Mouse (Mus musculus): ENCODE measurements around the gene Slc22a15. TPM values are rescaled to one million over a fixed set of nuclear protein-coding genes. Genes with fewer than 3 reads are reported as not detected.
"Not testable (repeated sequence)": the region's sequence is repeated elsewhere in the genome, so short reads cannot be mapped to it uniquely, and the experiment has no call there.

Slc22a15 gene
- total and polyA plus RNA-seq, 2 experiments from 2014 or later: 5.7 to 12.5 TPM

DNA sequence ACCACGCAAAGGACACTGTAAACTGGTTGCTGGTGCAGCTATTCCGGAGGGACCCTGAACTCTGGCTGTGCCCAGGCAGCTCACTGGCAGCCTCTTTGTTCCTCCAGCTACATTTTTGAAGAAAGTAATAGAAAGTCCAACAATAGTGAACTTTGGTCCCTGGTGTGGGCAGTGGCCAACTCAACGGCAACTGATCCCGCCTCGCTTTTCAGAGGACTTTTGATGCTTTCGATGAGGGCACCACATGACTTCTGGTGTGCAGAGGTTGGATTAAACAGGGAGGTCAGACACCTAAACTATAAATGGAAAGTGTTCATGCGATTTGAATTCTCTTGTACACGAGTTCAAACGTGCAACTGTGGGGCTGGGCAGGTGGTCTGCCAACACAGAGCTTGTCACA lies 99.9 kb downstream of the Slc22a15 start:
- ATAC-seq (no peak), DNase-seq (ENCODE audit: low spot score) (no peak)
- Histone ChIP-seq H3K4me2 (ENCODE audit: low read depth, low read length) (no peak overlapping the region), H3K4me1 (ENCODE audit: insufficient read depth, low read length) (no peaks in the 10 kb centered on the region), H3K9me3 (ENCODE audit: low read length) (no peaks in the 10 kb centered on the region), H3K9ac (replicated peaks; ENCODE audit: low read length) (no peak overlapping the region), H3K27me3 (ENCODE audit: insufficient read depth, low read length) (no peaks in the 10 kb centered on the region), H3K27ac (no peak overlapping the region), H3K36me3 (ENCODE audit: insufficient read depth, low read length) (no peaks in the 10 kb centered on the region), H3K4me3 (ENCODE audit: low read length) (no peak overlapping the region)
- WGBS: 72% methylated on average over 9 of the region's 9 CpGs
- no peak for TF ChIP-seq CTCF (IDR thresholded peaks at IDR 0.05; ENCODE audit: low read depth)

DNA sequence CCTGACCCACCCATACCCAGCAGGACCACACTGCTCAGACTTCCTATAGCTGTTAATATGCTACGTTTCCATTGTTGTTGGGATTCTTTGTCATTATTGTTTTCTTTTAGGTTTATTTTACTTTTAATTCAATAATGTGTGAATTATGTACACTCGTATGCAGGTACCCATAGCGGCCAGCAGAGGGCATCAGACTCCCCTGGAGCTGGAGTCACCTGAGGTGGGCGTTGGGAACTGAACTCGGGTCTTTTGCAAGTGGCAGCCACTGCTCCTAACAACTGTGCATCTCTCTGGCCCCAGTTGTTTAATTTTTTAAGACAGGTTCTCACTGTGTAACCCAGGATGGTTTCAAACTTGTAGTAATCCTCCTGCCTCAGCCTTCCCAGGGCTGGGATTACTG lies 102.2 kb downstream of the Slc22a15 start:
- DNase-seq (ENCODE audit: low spot score): no peak
- 76% methylated on average over 5 of the region's 5 CpGs for WGBS
- ATAC-seq: no peak

DNA sequence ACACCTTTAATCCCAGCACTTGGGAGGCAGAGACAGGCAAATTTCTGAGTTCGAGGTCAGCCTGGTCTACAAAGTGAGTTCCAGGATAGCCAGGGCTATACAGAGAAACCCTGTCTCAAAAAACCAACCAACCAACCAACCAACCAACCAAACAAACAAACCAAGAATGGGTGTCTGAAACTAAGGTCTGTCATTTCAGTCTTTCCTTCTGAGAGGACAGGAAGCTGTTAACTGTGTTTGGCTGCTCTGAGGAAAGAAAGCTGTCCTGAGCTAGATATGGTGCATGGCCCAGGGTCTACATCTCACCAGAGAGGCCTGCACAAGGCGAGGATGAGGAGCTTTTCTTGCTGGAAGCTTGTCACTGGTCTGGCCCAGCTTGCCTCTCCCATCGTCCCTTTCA lies 103.5 kb downstream of the Slc22a15 start:
- DNase-seq (ENCODE audit: low spot score): not testable (repeated sequence)
- 79% methylated on average over 3 of the region's 3 CpGs for WGBS

More for the DNA sequence above, 102.2 kb downstream of the Slc22a15 start:
- Histone ChIP-seq H3K9ac (replicated peaks; ENCODE audit: low read length) (no peak overlapping the region), H3K27ac (no peak overlapping the region), H3K4me1 (ENCODE audit: insufficient read depth, low read length) (no peaks in the 10 kb centered on the region), H3K4me3 (ENCODE audit: low read length) (no peak overlapping the region), H3K9me3 (ENCODE audit: low read length) (peaks cover 2% of the 10 kb centered on the region; the same call in 1 of the 2 replicates), H3K27me3 (ENCODE audit: insufficient read depth, low read length) (no peaks in the 10 kb centered on the region), H3K36me3 (ENCODE audit: insufficient read depth, low read length) (no peaks in the 10 kb centered on the region), H3K4me2 (ENCODE audit: low read depth, low read length) (no peak overlapping the region)
- TF ChIP-seq CTCF (IDR thresholded peaks at IDR 0.05; ENCODE audit: low read depth): peak; percentile 53

DNA sequence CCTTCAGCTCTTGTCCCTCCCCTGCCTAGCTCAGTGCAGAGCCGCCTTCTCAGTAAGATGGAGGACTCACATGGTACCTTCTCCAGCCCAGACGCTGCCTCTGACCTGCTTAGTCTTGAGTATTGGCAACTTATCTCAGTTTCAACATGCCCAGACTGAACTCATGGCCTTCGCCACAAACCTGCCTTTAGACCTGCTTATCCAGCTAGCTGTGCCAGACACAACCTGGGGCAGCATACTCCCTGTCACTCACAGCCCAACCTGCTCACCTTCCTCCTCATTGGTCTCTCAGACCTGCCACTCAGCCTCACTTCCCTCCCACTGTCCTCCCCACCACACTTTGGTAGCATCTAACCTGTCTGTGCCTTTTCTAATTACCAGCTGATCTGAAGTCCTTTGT lies 108.2 kb downstream of the Slc22a15 start:
- no peak for TF ChIP-seq CTCF (IDR thresholded peaks at IDR 0.05; ENCODE audit: low read depth)
- WGBS: 88% methylated on average over 3 of the region's 3 CpGs
- H3K4me1 ChIP-seq (ENCODE audit: insufficient read depth, low read length): no peaks in the 10 kb centered on the region
- H3K9me3 ChIP-seq (ENCODE audit: low read length): peaks cover 2% of the 10 kb centered on the region; the same call in 1 of the 2 replicates
- no peak overlapping the region for H3K9ac ChIP-seq (replicated peaks; ENCODE audit: low read length)
- no peak overlapping the region for H3K4me2 ChIP-seq (ENCODE audit: low read depth, low read length)
- no peaks in the 10 kb centered on the region for H3K27me3 ChIP-seq (ENCODE audit: insufficient read depth, low read length)
- no peak overlapping the region for H3K27ac ChIP-seq
- no peak overlapping the region for H3K4me3 ChIP-seq (ENCODE audit: low read length)
- ATAC-seq (no peak), DNase-seq (ENCODE audit: low spot score) (no peak)
- no peaks in the 10 kb centered on the region for H3K36me3 ChIP-seq (ENCODE audit: insufficient read depth, low read length)

More for the DNA sequence above, 103.5 kb downstream of the Slc22a15 start:
- H3K36me3 ChIP-seq (ENCODE audit: insufficient read depth, low read length); ATAC-seq; H3K4me3 ChIP-seq (ENCODE audit: low read length); H3K9ac ChIP-seq (replicated peaks; ENCODE audit: low read length); H3K4me1 ChIP-seq (ENCODE audit: insufficient read depth, low read length); H3K27me3 ChIP-seq (ENCODE audit: insufficient read depth, low read length); H3K9me3 ChIP-seq (ENCODE audit: low read length); H3K27ac ChIP-seq; H3K4me2 ChIP-seq (ENCODE audit: low read depth, low read length): not testable (repeated sequence)

DNA sequence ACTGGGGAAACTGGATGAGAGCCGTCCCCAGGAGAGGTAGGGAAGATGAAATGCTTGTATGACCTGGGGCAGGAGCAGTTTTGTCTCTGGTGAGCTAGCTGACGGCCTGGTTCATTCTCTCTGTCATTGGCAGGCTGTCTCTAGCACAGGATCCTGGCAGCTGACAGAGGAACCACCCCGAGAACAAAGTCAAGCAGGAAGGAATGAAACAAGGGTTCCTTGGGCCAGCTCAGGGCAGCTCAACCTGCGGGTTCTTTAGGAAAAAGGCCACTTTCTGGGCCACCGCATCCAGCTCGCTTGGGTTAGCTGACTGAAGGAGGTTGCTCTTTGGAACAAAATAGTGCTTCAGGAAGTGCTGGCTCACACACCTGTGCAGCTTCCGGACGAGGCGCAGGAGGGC lies 109.5 kb downstream of the Slc22a15 start:
- 82% methylated on average over 9 of the region's 9 CpGs for WGBS
- Histone ChIP-seq H3K9me3 (ENCODE audit: low read length) (peaks cover 2% of the 10 kb centered on the region; the same call in 1 of the 2 replicates), H3K4me1 (ENCODE audit: insufficient read depth, low read length) (no peaks in the 10 kb centered on the region), H3K4me2 (ENCODE audit: low read depth, low read length) (no peak overlapping the region), H3K9ac (replicated peaks; ENCODE audit: low read length) (no peak overlapping the region), H3K27ac (no peak overlapping the region), H3K4me3 (ENCODE audit: low read length) (no peak overlapping the region), H3K27me3 (ENCODE audit: insufficient read depth, low read length) (no peaks in the 10 kb centered on the region), H3K36me3 (ENCODE audit: insufficient read depth, low read length) (no peaks in the 10 kb centered on the region)
- DNase-seq (ENCODE audit: low spot score) (no peak), ATAC-seq (no peak)
- no peak for TF ChIP-seq CTCF (IDR thresholded peaks at IDR 0.05; ENCODE audit: low read depth)

DNA sequence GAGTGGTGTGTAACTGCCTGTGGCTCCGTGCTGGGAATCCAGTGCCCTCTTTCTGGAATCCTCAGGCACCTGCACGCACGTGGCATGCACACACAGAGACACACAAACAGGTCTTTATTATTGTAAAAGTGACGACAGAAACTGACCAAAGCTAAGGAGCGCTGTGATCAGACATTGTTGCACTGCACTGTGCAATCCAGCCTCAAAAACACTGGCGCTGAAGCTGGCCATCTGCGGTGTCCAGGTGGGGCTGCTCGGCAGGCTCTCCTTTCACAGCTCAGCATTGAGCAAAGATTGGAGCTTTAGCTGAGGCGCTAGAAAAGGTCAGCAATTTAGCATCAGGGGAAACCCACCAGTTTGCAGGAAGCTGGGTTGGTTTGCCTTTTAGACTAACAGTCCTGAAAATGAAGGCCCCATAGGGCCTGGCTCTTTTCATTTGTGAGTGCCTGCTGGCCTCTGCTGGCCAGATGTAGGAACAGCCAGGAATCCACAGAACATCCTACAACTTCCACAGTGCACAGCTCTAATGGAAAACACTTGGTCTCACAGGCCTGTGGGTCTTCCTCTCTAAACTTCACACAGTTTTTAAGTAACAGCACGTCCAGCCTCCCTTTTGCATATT lies 111.8 kb downstream of the Slc22a15 start:
- ATAC-seq: peak; percentile 89
- WGBS: 60% methylated on average over 10 of the region's 10 CpGs

DNA sequence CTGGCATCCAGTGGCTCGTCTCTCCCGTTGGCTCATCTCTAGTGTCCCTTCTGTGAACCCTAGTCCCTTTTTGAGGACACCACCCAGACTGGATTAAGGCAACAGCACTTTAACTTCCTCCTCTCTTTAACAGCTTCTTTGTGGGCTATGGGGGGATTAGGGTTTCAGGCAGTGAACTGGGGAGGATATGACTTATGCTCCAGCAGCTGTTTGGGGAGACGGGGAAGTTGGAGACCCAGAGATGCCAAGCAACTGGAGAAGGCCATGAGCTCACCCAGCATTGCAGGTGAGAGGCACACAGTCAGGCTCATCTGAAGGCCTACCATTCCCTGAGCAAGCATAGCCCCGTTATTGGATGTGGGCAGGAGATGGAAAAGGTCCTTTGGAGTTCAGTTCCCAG lies 112.3 kb downstream of the Slc22a15 start:
- Histone ChIP-seq H3K9ac (replicated peaks; ENCODE audit: low read length) (no peak overlapping the region), H3K4me2 (ENCODE audit: low read depth, low read length) (no peak overlapping the region), H3K9me3 (ENCODE audit: low read length) (no peaks in the 10 kb centered on the region), H3K4me1 (ENCODE audit: insufficient read depth, low read length) (0 out of 2 replicates have a peak, but pooled peaks cover 4% of the 10 kb centered on the region), H3K27ac (no peak overlapping the region), H3K27me3 (ENCODE audit: insufficient read depth, low read length) (no peaks in the 10 kb centered on the region), H3K4me3 (ENCODE audit: low read length) (no peak overlapping the region), H3K36me3 (ENCODE audit: insufficient read depth, low read length) (no peaks in the 10 kb centered on the region)
- ATAC-seq (no peak), DNase-seq (ENCODE audit: low spot score) (no peak)
- WGBS: 77% methylated on average over 4 of the region's 4 CpGs
- TF ChIP-seq CTCF (IDR thresholded peaks at IDR 0.05; ENCODE audit: low read depth): no peak

More for the DNA sequence above, 111.8 kb downstream of the Slc22a15 start:
- no peak overlapping the region for H3K4me2 ChIP-seq (ENCODE audit: low read depth, low read length)
- no peak overlapping the region for H3K9ac ChIP-seq (replicated peaks; ENCODE audit: low read length)
- no peaks in the 10 kb centered on the region for H3K36me3 ChIP-seq (ENCODE audit: insufficient read depth, low read length)
- H3K4me1 ChIP-seq (ENCODE audit: insufficient read depth, low read length): 0 out of 2 replicates have a peak, but pooled peaks cover 1% of the 10 kb centered on the region
- H3K4me3 ChIP-seq (ENCODE audit: low read length): no peak overlapping the region
- H3K27ac ChIP-seq: no peak overlapping the region
- no peaks in the 10 kb centered on the region for H3K9me3 ChIP-seq (ENCODE audit: low read length)
- peak; percentile 94 for TF ChIP-seq CTCF (IDR thresholded peaks at IDR 0.05; ENCODE audit: low read depth)
- H3K27me3 ChIP-seq (ENCODE audit: insufficient read depth, low read length): no peaks in the 10 kb centered on the region
- DNase-seq (ENCODE audit: low spot score): peak; percentile 89
